ENCODE assay signal across 8 mouse cellular contexts in the genomic region with DNA sequence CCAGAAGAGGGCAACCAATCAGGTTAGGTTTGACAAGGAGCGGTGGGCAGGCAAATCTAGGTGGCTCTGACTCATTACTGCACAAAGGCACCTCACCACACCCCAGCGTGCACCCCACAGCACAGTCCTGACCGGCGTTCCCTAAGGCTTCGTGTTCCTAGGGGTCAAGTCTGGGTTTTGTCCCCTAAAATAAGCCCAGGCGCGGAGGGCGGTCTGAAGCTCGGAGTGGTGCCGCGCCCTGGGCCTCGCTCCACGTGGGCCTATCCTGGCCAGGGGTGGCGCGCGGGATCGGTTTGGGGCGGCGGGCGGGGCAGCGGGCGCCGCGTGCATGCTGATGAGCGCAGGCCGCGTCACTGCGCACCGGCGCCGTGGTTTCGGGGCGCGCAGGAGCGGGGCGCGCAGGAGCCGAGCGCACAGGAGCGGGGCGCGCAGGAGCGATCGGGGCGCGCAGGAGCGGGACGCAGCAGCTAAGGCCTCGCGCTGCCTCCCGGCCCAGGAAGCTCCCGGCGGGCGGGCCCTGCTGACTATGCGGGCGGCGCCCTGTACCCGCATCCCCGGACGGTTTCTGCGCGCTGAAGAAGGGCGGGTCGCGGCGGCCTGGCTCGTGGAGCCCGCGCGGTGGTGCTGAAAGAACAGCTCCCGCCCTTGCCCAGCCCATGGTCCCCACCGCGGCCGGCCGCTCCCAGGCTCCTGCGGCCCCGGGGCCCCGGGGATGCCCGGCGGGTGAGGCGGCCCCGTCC. TPM values are rescaled to one million over a fixed set of nuclear protein-coding genes. Genes with fewer than 3 reads are reported as not detected.
A peak's percentile ranks its signal among the peaks of the same experiment; 100 is the strongest.
DNase-seq lines count a peak whose midpoint lies in the region; ATAC-seq and TF ChIP-seq lines count a peak whose summit lies in the region.

A gene (plus strand): TSS at position 405 of the 740 bp plus-strand sequence.

- peak; percentile 56 for DNase-seq in ES-E14 (ENCODE audit: low read depth, low spot score)
- DNase-seq in c-Kit-positive CD71-positive TER-119-positive erythroid progenitor cells, embryonic 14.5 days (ENCODE audit: low spot score): peak; percentile 8
- DNase-seq in forebrain, embryonic 14.5 days (ENCODE audit: low spot score): peak; percentile 54
- peak; percentile 62 to 63 for DNase-seq in layer of hippocampus, adult 2 months (ENCODE audit: low spot score in 2 of 2)
- peak; percentile 89 for DNase-seq in lung, embryonic 14.5 days
- DNase-seq in ovary, adult 18-20 months (ENCODE audit: low spot score): peak; percentile 37
- DNase-seq in yolk sac, embryonic 10.5 days (ENCODE audit: low spot score): peak; percentile 57

- peak within 1 kb of the TSS; percentile 58 to 77 for H3K4me3 ChIP-seq in ES-E14 (ENCODE audit: insufficient read depth in 1 of 2, low read depth in 1 of 2, low read length in 2 of 2, poor library complexity in 1 of 2, severe bottlenecking in 1 of 2)
- peak within 1 kb of the TSS; percentile 44 for H3K4me3 ChIP-seq in forebrain, embryonic 14.5 days (ENCODE audit: low read depth, low read length)
- peak within 1 kb of the TSS; percentile 72 for H3K4me3 ChIP-seq in layer of hippocampus, adult 2 months
- H3K4me3 ChIP-seq in lung, embryonic 14.5 days (ENCODE audit: low read depth, low read length): peak within 1 kb of the TSS; percentile 31

- peak; percentile 90 for ATAC-seq in forebrain, embryonic 14.5 days
- peak; percentile 65 to 68 for ATAC-seq in hematopoietic stem cell, adult 5-6 weeks (replicated peaks in 1 of 2; ENCODE audit: insufficient read depth in 1 of 2, low FRiP score in 2 of 2, low TSS enrichment in 1 of 2, low read depth in 1 of 2, poor library complexity in 2 of 2, severe bottlenecking in 2 of 2)
- peak; percentile 91 for ATAC-seq in lung, embryonic 14.5 days (ENCODE audit: insufficient read depth)

- WGBS in forebrain, embryonic 14.5 days: under 1% methylated on average over 63 of the region's 82 CpGs
- WGBS in lung, embryonic 14.5 days: under 1% methylated on average over 65 of the region's 82 CpGs

- peaks cover 6 to 11% of the 10 kb centered on the region in 2 experiments; a peak in 1 of 4 replicates for H3K4me1 ChIP-seq in ES-E14 (ENCODE audit: control insufficient read depth in 2 of 2, insufficient read depth in 2 of 2, low read length in 2 of 2, poor library complexity in 1 of 2)
- H3K4me1 ChIP-seq in forebrain, embryonic 14.5 days (ENCODE audit: control insufficient read depth, insufficient read depth, low read length): no peaks in the 10 kb centered on the region
- no peaks in the 10 kb centered on the region for H3K4me1 ChIP-seq in lung, embryonic 14.5 days (ENCODE audit: insufficient read depth)

- in situ Hi-C loops in ES-E14 (cut with MboI; ENCODE audit: low sequenced_read_pairs in 2 of 2, unreplicated experiment in 2 of 2): no loop called here

- H3K9me3 ChIP-seq in ES-E14 (ENCODE audit: control insufficient read depth, insufficient read depth, low read depth, low read length): no peaks in the 10 kb centered on the region
- H3K9me3 ChIP-seq in forebrain, embryonic 14.5 days (replicated peaks; ENCODE audit: control insufficient read depth, low read length): no peaks in the 10 kb centered on the region
- H3K9me3 ChIP-seq in lung, embryonic 14.5 days (ENCODE audit: low read depth, low read length): no peaks in the 10 kb centered on the region

- no peaks in the 10 kb centered on the region for H3K36me3 ChIP-seq in ES-E14 (ENCODE audit: control insufficient read depth, insufficient read depth, low read length, poor library complexity, severe bottlenecking)
- H3K36me3 ChIP-seq in forebrain, embryonic 14.5 days (ENCODE audit: control insufficient read depth, insufficient read depth, low read length): no peaks in the 10 kb centered on the region
- H3K36me3 ChIP-seq in lung, embryonic 14.5 days (ENCODE audit: insufficient read depth): no peaks in the 10 kb centered on the region

- H3K9ac ChIP-seq in ES-E14 (ENCODE audit: insufficient read depth, low read depth, low read length, poor library complexity, severe bottlenecking): peak within 1 kb of the TSS; percentile 73
- peak within 1 kb of the TSS; percentile 58 for H3K9ac ChIP-seq in forebrain, embryonic 14.5 days (ENCODE audit: low read length)
- no peak within 1 kb of the TSS for H3K9ac ChIP-seq in lung, embryonic 14.5 days

- peaks cover 35% of the 10 kb centered on the region for H3K27me3 ChIP-seq in forebrain, embryonic 14.5 days (replicated peaks; ENCODE audit: control insufficient read depth, insufficient read depth, low read length)
- peaks cover 42% of the 10 kb centered on the region for H3K27me3 ChIP-seq in lung, embryonic 14.5 days (ENCODE audit: insufficient read depth, low read length)

- peak within 1 kb of the TSS; percentile 60 for H3K4me2 ChIP-seq in forebrain, embryonic 14.5 days (ENCODE audit: low read length)
- peak within 1 kb of the TSS; percentile 59 for H3K4me2 ChIP-seq in lung, embryonic 14.5 days

- TF ChIP-seq CTCF in layer of hippocampus, adult 2 months (conservative IDR thresholded peaks at IDR 0.05): no peak
- TF ChIP-seq CTCF in lung, embryonic 14.5 days (IDR thresholded peaks at IDR 0.05; ENCODE audit: low read depth): no peak

- no peak within 1 kb of the TSS for H3K27ac ChIP-seq in ES-E14 (ENCODE audit: insufficient read depth, low read depth, low read length, poor library complexity, severe bottlenecking)
- 0 out of 2 replicates have a peak within 1 kb of the TSS, but pooled peaks have one; percentile 9 for H3K27ac ChIP-seq in forebrain, embryonic 14.5 days (ENCODE audit: low read depth, low read length)
- H3K27ac ChIP-seq in layer of hippocampus, adult 2 months: peak within 1 kb of the TSS; percentile 82
- no peak within 1 kb of the TSS for H3K27ac ChIP-seq in lung, embryonic 14.5 days (ENCODE audit: low read depth)

TF ChIP-seq in ES-E14, 5 proteins besides CTCF, POLR2A, EP300 and RAD21:
- TF ChIP-seq ZNF384 (IDR thresholded peaks at IDR 0.05; ENCODE audit: low read depth, low read length) (no peak), HCFC1 (IDR thresholded peaks at IDR 0.05; ENCODE audit: borderline replicate concordance, insufficient read depth, low read length) (peak; percentile 64; the same call in 1 of the 2 replicates), ZC3H11A (IDR thresholded peaks at IDR 0.05; ENCODE audit: borderline replicate concordance, low read depth, low read length) (no peak), CHD2 (IDR thresholded peaks at IDR 0.05; ENCODE audit: low read depth, low read length) (no peak), MAFK (IDR thresholded peaks at IDR 0.05; ENCODE audit: insufficient read depth, low read depth, low read length) (no peak)

RNA-seq across cellular contexts. Expression of the gene that starts here (rescaled TPM):
- 0.40 and 1.6 TPM in 2 replicates for total RNA-seq in ES-E14 (2012; rRNA removed)
- 12.1 and 13.3 TPM in 2 replicates for polyA plus RNA-seq in forebrain, embryonic 14.5 days (2014; fragmentation: Nextera tagmentation; extraction: Ambion mirVana)
- total RNA-seq in hematopoietic stem cell, adult 5-6 weeks (2017): not detected in 2 replicates
- 100 to 1,000 TPM in 1 of 2 experiments, 10 to 100 TPM in 1; 98.3 to 111 TPM for total RNA-seq in layer of hippocampus, adult 2 months (2021)
- 0.12 TPM in 1 of 2 replicates, not detected in the other for polyA plus RNA-seq in lung, embryonic 14.5 days (2014; fragmentation: Nextera tagmentation; extraction: Ambion mirVana)

Comparison
In these comparisons a context has a peak if more than half of its experiments do, and no peak if none do; other contexts are left out.
1. RNA of the gene that starts here (total RNA-seq): 98.3 to 111 TPM in layer of hippocampus, adult 2 months; 0.40 to 1.6 TPM in ES-E14 and not detected in hematopoietic stem cell, adult 5-6 weeks; every median in the first group is over 10 times any median in the second.
2. RNA of the gene that starts here (polyA plus RNA-seq): 12.1 to 13.3 TPM in forebrain, embryonic 14.5 days; 0.12 TPM in lung, embryonic 14.5 days; every median in the first group is over 10 times any median in the second.
3. Peak in ATAC-seq in hematopoietic stem cell, adult 5-6 weeks; RNA of the gene not detected or under 1 TPM.
4. Peak in DNase-seq, ATAC-seq, H3K4me3 ChIP-seq and H3K4me2 ChIP-seq in lung, embryonic 14.5 days; RNA of the gene not detected or under 1 TPM.
5. DNase-seq: peak in every context shown above with its lines; median percentile 89 in lung, embryonic 14.5 days; 62 in layer of hippocampus, adult 2 months; 57 in yolk sac, embryonic 10.5 days; 56 in ES-E14; 54 in forebrain, embryonic 14.5 days; 37 in ovary, adult 18-20 months; 8 in c-Kit-positive CD71-positive TER-119-positive erythroid progenitor cells, embryonic 14.5 days.
6. H3K27ac ChIP-seq: peak in forebrain, embryonic 14.5 days (single experiment) and layer of hippocampus, adult 2 months (single experiment); none in ES-E14 (single experiment) and lung, embryonic 14.5 days (single experiment).
7. Peak in every context shown above with its lines, with median percentiles within 50 percentile points of each other: H3K4me3 ChIP-seq and ATAC-seq.